Mouse (Mus musculus): ENCODE results near the gene C530008M17Rik. TPM values are rescaled to one million over a fixed set of nuclear protein-coding genes. Genes with fewer than 3 reads are reported as not detected.

Gene C530008M17Rik
- total and polyA plus RNA-seq, 3 experiments: 6.3 to 16.4 (median 14.1) TPM

GRCm38 (mm10) chr5:76839786-76840185 is 183.5 kb downstream of the C530008M17Rik start:
- DNase-seq: peak; percentile 45

- DNase-seq: no peak
These were observed 185.5 kb downstream of the C530008M17Rik start for GRCm38 (mm10) chr5:76841859-76842258.

- peak; percentile 65 for DNase-seq
These were observed 187.1 kb downstream of the C530008M17Rik start for GRCm38 (mm10) chr5:76843448-76843847.

- DNase-seq: peak; percentile 71
These were observed 187.6 kb downstream of the C530008M17Rik start for GRCm38 (mm10) chr5:76843851-76844419.

- DNase-seq: no peak
These were observed 188.4 kb downstream of the C530008M17Rik start for GRCm38 (mm10) chr5:76844618-76845186.

GRCm38 (mm10) chr5:76847106-76847505 is 190.8 kb downstream of the C530008M17Rik start:
- DNase-seq: peak; percentile 58

- no peak for DNase-seq
These were observed 195.0 kb downstream of the C530008M17Rik start for GRCm38 (mm10) chr5:76851316-76851715.

- DNase-seq: peak; percentile 80
These were observed 197.2 kb downstream of the C530008M17Rik start for GRCm38 (mm10) chr5:76853549-76853948.

GRCm38 (mm10) chr5:76855829-76856600 is 199.7 kb downstream of the C530008M17Rik start:
- no peak for DNase-seq

GRCm38 (mm10) chr5:76857103-76858015 is 201.0 kb downstream of the C530008M17Rik start:
- peak; percentile 34 for DNase-seq

GRCm38 (mm10) chr5:76858444-76858843 is 202.1 kb downstream of the C530008M17Rik start:
- DNase-seq: no peak

GRCm38 (mm10) chr5:76866819-76867218 is 210.5 kb downstream of the C530008M17Rik start:
- DNase-seq: no peak

GRCm38 (mm10) chr5:76868693-76869286 is 212.5 kb downstream of the C530008M17Rik start:
- DNase-seq: peak; percentile 23

GRCm38 (mm10) chr5:76869553-76869952 is 213.2 kb downstream of the C530008M17Rik start:
- no peak for DNase-seq

GRCm38 (mm10) chr5:76876106-76876758 is 219.9 kb downstream of the C530008M17Rik start:
- no peak for DNase-seq

- DNase-seq: no peak
These were observed 227.8 kb downstream of the C530008M17Rik start for GRCm38 (mm10) chr5:76884107-76884506.

- no peak for DNase-seq
These were observed 230.7 kb downstream of the C530008M17Rik start for GRCm38 (mm10) chr5:76887011-76887410.

GRCm38 (mm10) chr5:76892608-76893007 is 236.3 kb downstream of the C530008M17Rik start:
- DNase-seq: no peak

- no peak for DNase-seq
These were observed 236.8 kb downstream of the C530008M17Rik start for GRCm38 (mm10) chr5:76893084-76893483.

- DNase-seq: no peak
These were observed 245.8 kb downstream of the C530008M17Rik start for GRCm38 (mm10) chr5:76902131-76902530.
